Mouse (Mus musculus): ENCODE data around the gene Galr2. TPM values are rescaled to one million over a fixed set of nuclear protein-coding genes. Genes with fewer than 3 reads are reported as not detected.

The Galr2 gene
- polyA plus RNA-seq, 1 experiment from 2014 or later: 0.49 TPM

- no peak overlapping the region for H3K9ac ChIP-seq (ENCODE audit: low read length)
- no peak overlapping the region for H3K27ac ChIP-seq (ENCODE audit: low read depth, low read length)
- no peaks in the 10 kb centered on the region for H3K27me3 ChIP-seq (ENCODE audit: control insufficient read depth, insufficient read depth, low read length)
- no peaks in the 10 kb centered on the region for H3K9me3 ChIP-seq (ENCODE audit: control insufficient read depth, low read length)
- no peaks in the 10 kb centered on the region for H3K4me1 ChIP-seq (ENCODE audit: control insufficient read depth, insufficient read depth, low read length)
- ATAC-seq (ENCODE audit: insufficient read depth, low FRiP score, low TSS enrichment) (no peak), DNase-seq (ENCODE audit: low spot score) (no peak)
- H3K36me3 ChIP-seq (ENCODE audit: control insufficient read depth, insufficient read depth, low read length): peaks cover 32% of the 10 kb centered on the region
- WGBS: 93% methylated on average over 11 of the region's 11 CpGs
- H3K4me3 ChIP-seq (ENCODE audit: low read depth, low read length): no peak overlapping the region
- H3K4me2 ChIP-seq (ENCODE audit: low read depth): no peak overlapping the region
Measured at GRCm38 (mm10) chr11:116265352-116265751, 15.4 kb upstream of the Galr2 start.

- DNase-seq (ENCODE audit: low spot score): no peak
- Histone ChIP-seq H3K27me3 (ENCODE audit: control insufficient read depth, insufficient read depth, low read length) (no peaks in the 10 kb centered on the region), H3K27ac (ENCODE audit: low read depth, low read length) (no peak overlapping the region), H3K36me3 (ENCODE audit: control insufficient read depth, insufficient read depth, low read length) (peaks cover 30% of the 10 kb centered on the region), H3K4me3 (ENCODE audit: low read depth, low read length) (no peak overlapping the region), H3K9ac (ENCODE audit: low read length) (no peak overlapping the region), H3K4me1 (ENCODE audit: control insufficient read depth, insufficient read depth, low read length) (no peaks in the 10 kb centered on the region), H3K4me2 (ENCODE audit: low read depth) (no peak overlapping the region), H3K9me3 (ENCODE audit: control insufficient read depth, low read length) (no peaks in the 10 kb centered on the region)
- 84% methylated on average over 4 of the region's 4 CpGs for WGBS
- ATAC-seq (ENCODE audit: insufficient read depth, low FRiP score, low TSS enrichment): no peak
Measured at GRCm38 (mm10) chr11:116265850-116266249, 14.9 kb upstream of the Galr2 start.

- Histone ChIP-seq H3K9me3 (ENCODE audit: control insufficient read depth, low read length) (no peaks in the 10 kb centered on the region), H3K4me2 (ENCODE audit: low read depth) (no peak overlapping the region), H3K36me3 (ENCODE audit: control insufficient read depth, insufficient read depth, low read length) (peaks cover 26% of the 10 kb centered on the region), H3K27ac (ENCODE audit: low read depth, low read length) (no peak overlapping the region), H3K27me3 (ENCODE audit: control insufficient read depth, insufficient read depth, low read length) (no peaks in the 10 kb centered on the region), H3K4me1 (ENCODE audit: control insufficient read depth, insufficient read depth, low read length) (peaks cover 3% of the 10 kb centered on the region), H3K4me3 (ENCODE audit: low read depth, low read length) (no peak overlapping the region), H3K9ac (ENCODE audit: low read length) (no peak overlapping the region)
- DNase-seq (ENCODE audit: low spot score) (no peak), ATAC-seq (ENCODE audit: insufficient read depth, low FRiP score, low TSS enrichment) (no peak)
- 89% methylated on average over 8 of the region's 8 CpGs for WGBS
Measured at GRCm38 (mm10) chr11:116267637-116268036, 13.1 kb upstream of the Galr2 start.

GRCm38 (mm10) chr11:116268313-116268712 lies 12.4 kb upstream of the Galr2 start:
- WGBS: 94% methylated on average over 6 of the region's 6 CpGs
- Histone ChIP-seq H3K9me3 (ENCODE audit: control insufficient read depth, low read length) (no peaks in the 10 kb centered on the region), H3K36me3 (ENCODE audit: control insufficient read depth, insufficient read depth, low read length) (peaks cover 25% of the 10 kb centered on the region), H3K4me2 (ENCODE audit: low read depth) (no peak overlapping the region), H3K9ac (ENCODE audit: low read length) (no peak overlapping the region), H3K27me3 (ENCODE audit: control insufficient read depth, insufficient read depth, low read length) (no peaks in the 10 kb centered on the region), H3K27ac (ENCODE audit: low read depth, low read length) (no peak overlapping the region), H3K4me3 (ENCODE audit: low read depth, low read length) (no peak overlapping the region), H3K4me1 (ENCODE audit: control insufficient read depth, insufficient read depth, low read length) (peaks cover 9% of the 10 kb centered on the region)
- no peak for ATAC-seq (ENCODE audit: insufficient read depth, low FRiP score, low TSS enrichment)
- no peak for DNase-seq (ENCODE audit: low spot score)

- WGBS: 95% methylated on average over 8 of the region's 8 CpGs
- Histone ChIP-seq H3K4me3 (ENCODE audit: low read depth, low read length) (no peak overlapping the region), H3K4me1 (ENCODE audit: control insufficient read depth, insufficient read depth, low read length) (peaks cover 10% of the 10 kb centered on the region), H3K36me3 (ENCODE audit: control insufficient read depth, insufficient read depth, low read length) (peaks cover 20% of the 10 kb centered on the region), H3K27ac (ENCODE audit: low read depth, low read length) (no peak overlapping the region), H3K4me2 (ENCODE audit: low read depth) (no peak overlapping the region), H3K9ac (ENCODE audit: low read length) (no peak overlapping the region), H3K27me3 (ENCODE audit: control insufficient read depth, insufficient read depth, low read length) (no peaks in the 10 kb centered on the region), H3K9me3 (ENCODE audit: control insufficient read depth, low read length) (no peaks in the 10 kb centered on the region)
- ATAC-seq (ENCODE audit: insufficient read depth, low FRiP score, low TSS enrichment): no peak
- no peak for DNase-seq (ENCODE audit: low spot score)
Measured at GRCm38 (mm10) chr11:116269560-116269959, 11.2 kb upstream of the Galr2 start.

GRCm38 (mm10) chr11:116272589-116273468 lies 7.9 kb upstream of the Galr2 start:
- Histone ChIP-seq H3K27ac (ENCODE audit: low read depth, low read length) (no peak overlapping the region), H3K9ac (ENCODE audit: low read length) (peak overlapping the region; percentile 86), H3K4me3 (ENCODE audit: low read depth, low read length) (peak overlapping the region; percentile 87), H3K9me3 (ENCODE audit: control insufficient read depth, low read length) (no peaks in the 10 kb centered on the region), H3K4me2 (ENCODE audit: low read depth) (peak overlapping the region; percentile 59), H3K4me1 (ENCODE audit: control insufficient read depth, insufficient read depth, low read length) (peaks cover 12% of the 10 kb centered on the region), H3K36me3 (ENCODE audit: control insufficient read depth, insufficient read depth, low read length) (peaks cover 9% of the 10 kb centered on the region), H3K27me3 (ENCODE audit: control insufficient read depth, insufficient read depth, low read length) (no peaks in the 10 kb centered on the region)
- DNase-seq (ENCODE audit: low spot score): no peak
- ATAC-seq (ENCODE audit: insufficient read depth, low FRiP score, low TSS enrichment): no peak
- WGBS: 66% methylated on average over 12 of the region's 12 CpGs

GRCm38 (mm10) chr11:116273469-116274044 lies 7.2 kb upstream of the Galr2 start:
- H3K4me1 ChIP-seq (ENCODE audit: control insufficient read depth, insufficient read depth, low read length): peaks cover 12% of the 10 kb centered on the region
- peak overlapping the region; percentile 87 for H3K4me3 ChIP-seq (ENCODE audit: low read depth, low read length)
- 0% methylated on average over 38 of the region's 39 CpGs for WGBS
- peak overlapping the region; percentile 59 for H3K4me2 ChIP-seq (ENCODE audit: low read depth)
- DNase-seq (ENCODE audit: low spot score) (no peak), ATAC-seq (ENCODE audit: insufficient read depth, low FRiP score, low TSS enrichment) (peak; percentile 41; the same call in 1 of the 2 replicates)
- peaks cover 6% of the 10 kb centered on the region for H3K36me3 ChIP-seq (ENCODE audit: control insufficient read depth, insufficient read depth, low read length)
- H3K9me3 ChIP-seq (ENCODE audit: control insufficient read depth, low read length): no peaks in the 10 kb centered on the region
- peak overlapping the region; percentile 76; the same call in 1 of the 2 replicates for H3K27ac ChIP-seq (ENCODE audit: low read depth, low read length)
- H3K9ac ChIP-seq (ENCODE audit: low read length): peak overlapping the region; percentile 86
- H3K27me3 ChIP-seq (ENCODE audit: control insufficient read depth, insufficient read depth, low read length): no peaks in the 10 kb centered on the region

- peak within 1 kb of the TSS; percentile 87 for H3K4me3 ChIP-seq (ENCODE audit: low read depth, low read length)
- DNase-seq (ENCODE audit: low spot score) (peak; percentile 93), ATAC-seq (ENCODE audit: insufficient read depth, low FRiP score, low TSS enrichment) (peak; percentile 95)
- H3K27ac ChIP-seq (ENCODE audit: low read depth, low read length): peak within 1 kb of the TSS; percentile 76
- H3K4me1 ChIP-seq (ENCODE audit: control insufficient read depth, insufficient read depth, low read length): peaks cover 12% of the 10 kb centered on the region
- H3K36me3 ChIP-seq (ENCODE audit: control insufficient read depth, insufficient read depth, low read length): peaks cover 5% of the 10 kb centered on the region
- H3K9me3 ChIP-seq (ENCODE audit: control insufficient read depth, low read length): no peaks in the 10 kb centered on the region
- 5% methylated on average over 32 of the region's 32 CpGs for WGBS
- peak within 1 kb of the TSS; percentile 59 for H3K4me2 ChIP-seq (ENCODE audit: low read depth)
- H3K9ac ChIP-seq (ENCODE audit: low read length): peak within 1 kb of the TSS; percentile 86
- H3K27me3 ChIP-seq (ENCODE audit: control insufficient read depth, insufficient read depth, low read length): no peaks in the 10 kb centered on the region
Measured at GRCm38 (mm10) chr11:116274045-116274666, 6.6 kb upstream of the Galr2 start, which contains the start of gene Srp68. Gene Srp68, minus strand, starts transcription at chr11:116274217.
